Mouse (Mus musculus): ENCODE data around the gene Tns1.

Gene Tns1

DNA sequence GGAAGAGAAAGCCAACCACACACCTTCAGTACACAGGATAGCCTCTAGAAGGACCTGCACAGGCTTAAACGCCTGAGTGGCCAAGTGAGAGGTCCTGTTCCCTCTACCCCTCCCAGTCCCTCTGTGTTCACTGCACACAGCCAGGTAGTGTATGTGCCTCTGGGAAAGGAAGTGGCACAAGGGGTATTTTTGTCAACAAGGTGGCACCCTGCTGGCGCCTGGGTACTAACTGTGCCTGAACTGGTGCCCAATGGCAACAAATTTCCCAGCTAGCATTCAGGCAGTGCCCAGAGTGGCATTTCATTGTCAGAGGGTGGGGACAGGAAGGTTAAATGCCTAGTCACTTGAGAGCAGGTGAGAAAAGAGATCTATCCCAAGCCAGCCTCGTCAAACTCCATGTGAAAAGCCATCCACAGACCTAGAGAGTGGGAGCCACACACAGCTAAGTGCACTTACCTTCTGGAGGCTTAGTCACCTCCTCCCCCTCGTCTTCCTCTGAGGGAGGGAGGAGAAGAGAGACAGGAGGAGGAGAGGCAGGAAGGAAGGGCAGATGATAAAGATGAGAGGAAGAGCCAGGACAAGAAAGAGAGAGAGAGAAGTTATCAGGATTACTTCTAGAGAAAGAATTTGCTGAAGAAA is 188.7 kb downstream of the Tns1 start:
- peak in 1 of 2 experiments; percentile 65 for DNase-seq (ENCODE audit: low spot score in 2 of 2)

DNA sequence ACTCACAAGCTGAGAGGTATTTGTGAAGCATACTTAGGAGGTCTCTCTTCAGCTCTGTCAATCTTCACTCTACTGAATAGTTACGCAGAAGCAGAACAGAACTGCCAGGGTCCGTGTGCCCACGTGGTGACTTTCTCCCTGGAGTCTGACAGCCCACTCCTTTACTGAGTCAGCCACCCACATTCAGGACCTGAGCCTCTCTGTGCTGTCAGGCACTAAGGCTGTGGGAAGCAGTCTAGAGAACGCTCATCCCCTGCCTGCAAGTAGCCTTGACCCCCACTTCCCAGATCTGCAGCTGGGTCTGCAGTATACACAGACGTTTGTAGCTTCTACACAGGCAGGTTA is 191.1 kb downstream of the Tns1 start:
- DNase-seq (ENCODE audit: low spot score in 2 of 2) = no peak

DNA sequence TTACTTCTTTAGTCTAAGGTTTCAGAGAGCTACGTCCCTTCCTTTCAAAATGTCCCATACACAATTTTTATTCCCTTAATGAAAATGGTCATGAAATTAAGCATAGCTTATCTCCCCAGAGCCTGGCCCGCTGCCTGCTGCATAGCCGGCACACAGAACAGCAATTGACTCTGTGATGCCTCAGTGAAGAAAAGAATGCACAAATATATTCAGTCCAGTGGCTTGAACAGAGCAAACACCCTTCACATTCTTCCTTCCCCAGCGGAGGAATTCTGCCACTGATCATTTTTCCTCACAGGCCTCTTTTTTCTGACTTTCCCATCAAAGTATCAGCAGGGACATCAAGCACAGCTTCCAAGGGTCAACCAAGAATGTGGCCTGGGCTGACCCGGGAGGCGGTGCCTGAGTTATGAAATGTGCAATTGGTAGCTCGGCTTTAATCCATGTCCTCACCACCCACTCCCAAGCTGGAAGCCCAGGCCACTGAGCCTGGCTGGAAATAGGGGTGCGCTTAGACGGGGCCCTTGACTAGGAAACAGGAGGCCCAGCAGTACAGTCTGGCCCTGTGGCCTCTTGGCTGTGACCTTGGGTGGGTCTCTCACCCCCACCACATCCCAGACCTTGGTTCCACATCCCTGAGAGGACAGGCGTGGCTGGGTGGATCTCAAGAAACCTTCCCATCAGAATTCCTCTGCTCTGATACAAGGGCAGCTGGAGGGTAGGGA is 191.7 kb downstream of the Tns1 start:
- peak; percentile 64 to 83 for DNase-seq (ENCODE audit: low spot score in 2 of 2)

DNA sequence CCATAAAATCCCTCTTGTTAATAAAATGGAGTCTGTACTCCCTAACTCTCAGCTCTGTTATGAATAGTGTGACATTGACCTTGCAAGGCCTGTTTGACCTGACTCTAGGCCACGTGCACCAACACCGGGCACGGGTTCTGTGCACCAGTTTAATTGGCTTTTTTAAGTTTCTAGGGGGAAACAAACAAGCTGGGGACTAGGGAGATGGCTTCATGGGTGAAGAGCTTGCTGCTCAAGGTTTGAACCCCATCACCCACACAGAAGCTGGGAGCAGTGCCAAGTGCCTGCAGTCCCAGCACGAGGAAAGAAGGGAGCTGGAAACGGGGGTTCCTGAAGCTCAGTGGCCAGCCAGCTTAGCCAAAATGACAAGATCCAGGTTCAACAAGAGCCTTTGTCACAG is 192.4 kb downstream of the Tns1 start:
- no peak for DNase-seq (ENCODE audit: low spot score in 2 of 2)

DNA sequence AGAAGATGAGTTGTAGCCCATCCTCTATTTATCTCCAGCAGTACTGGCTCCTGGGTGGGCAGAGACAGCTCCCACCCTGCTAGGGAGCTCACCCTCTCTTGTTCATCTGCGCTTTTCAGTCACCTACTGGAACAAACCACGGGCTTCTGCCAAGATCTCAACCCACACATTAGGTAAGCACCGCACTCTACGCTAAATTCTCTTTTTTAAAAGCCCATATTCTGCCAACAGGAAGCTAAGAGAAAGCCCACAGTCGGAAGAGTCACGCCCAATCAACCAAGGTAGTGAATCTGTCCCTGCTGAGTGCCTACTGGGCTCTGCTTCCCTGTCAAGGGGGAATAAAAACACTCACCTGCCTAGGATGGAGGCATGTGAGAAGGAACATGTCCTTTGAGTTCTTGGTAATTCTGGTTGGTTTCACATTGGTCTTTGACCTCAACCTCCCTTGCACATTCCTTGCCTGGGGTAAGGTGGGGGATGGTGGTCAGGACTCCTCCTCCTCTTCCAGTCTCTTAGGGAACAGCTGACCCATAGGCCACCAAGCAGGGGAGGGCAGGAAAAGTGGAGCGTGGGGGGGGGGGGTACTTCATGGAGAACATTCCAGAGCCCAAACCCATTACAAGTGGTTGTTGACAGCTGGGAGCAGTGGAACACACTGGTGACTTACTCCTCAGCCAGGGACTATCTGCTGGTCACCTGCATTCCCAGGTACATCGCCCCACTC is 193.7 kb downstream of the Tns1 start:
- DNase-seq (ENCODE audit: low spot score in 2 of 2) = no peak

DNA sequence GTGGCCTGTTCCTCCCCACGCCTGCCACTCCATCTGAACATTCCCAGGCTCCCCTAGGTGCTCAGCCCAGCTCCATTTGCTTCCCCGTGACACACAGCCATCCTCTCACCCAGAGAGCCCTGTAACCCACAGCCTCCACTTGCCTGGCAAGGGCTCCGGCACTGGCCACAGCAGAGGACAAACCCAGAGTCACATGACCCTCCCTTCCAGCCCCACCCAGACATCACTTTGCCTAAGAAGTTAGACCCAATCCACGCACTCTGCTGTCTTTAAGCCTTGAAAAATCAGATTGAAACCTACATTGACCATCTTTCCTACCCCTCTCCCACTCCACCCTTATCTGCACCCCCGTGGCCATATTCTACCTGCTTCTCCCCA is 194.3 kb downstream of the Tns1 start:
- no peak for DNase-seq (ENCODE audit: low spot score in 2 of 2)

DNA sequence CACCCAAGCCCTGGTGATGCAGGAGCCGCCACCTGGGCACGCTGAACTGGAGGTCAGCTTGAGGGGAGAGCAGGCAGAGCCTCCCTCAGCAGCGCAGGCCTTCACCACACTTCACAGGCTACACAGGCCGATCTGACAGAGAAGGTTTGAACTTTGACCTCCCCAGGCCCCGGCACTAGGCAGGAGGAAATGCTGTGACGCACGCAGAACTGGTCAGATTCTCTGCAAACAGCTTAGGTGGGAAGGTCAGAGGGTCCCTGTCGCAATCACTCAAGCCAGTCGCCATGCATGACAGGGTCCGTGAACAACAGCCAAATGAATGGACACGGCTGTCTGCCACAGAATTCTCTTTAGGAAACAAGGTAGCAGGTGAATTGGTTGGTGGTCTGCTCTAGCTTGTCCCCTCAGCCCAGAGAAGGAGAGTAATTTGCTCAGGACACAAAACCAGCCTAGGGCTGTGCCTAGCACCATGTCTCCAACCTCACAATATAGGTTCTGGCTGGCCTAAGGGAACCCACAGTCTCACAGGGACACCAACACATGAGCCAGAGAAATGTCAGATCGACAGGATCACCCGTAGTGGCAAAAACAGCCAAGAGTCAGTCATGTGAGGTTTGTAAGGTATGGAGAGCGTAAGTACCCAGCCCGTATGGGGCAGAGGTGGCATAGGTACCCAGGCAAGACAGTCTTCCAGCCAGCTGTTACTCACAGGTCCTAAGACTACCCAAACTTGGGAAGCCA is 194.9 kb downstream of the Tns1 start:
- DNase-seq (ENCODE audit: low spot score in 2 of 2) = no peak

DNA sequence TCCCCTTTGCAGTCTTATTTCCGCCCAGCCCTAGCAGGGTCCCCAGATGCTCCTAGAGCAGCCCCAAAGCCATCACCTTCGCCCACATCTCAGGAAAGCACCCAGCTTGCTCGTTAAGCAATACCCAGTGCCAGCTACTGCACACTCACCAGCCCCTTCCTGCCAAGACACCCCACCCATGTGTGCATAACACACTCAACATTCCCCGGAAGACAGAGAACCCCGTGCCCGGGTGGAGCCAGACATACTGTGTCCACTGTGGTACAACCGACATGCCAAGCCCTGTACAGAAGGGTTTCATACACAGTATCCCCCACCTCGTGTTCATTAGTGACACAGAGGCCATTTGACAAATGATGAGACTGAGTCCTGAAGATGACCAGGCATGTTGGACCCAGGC is 195.9 kb downstream of the Tns1 start:
- no peak for DNase-seq (ENCODE audit: low spot score in 2 of 2)

DNA sequence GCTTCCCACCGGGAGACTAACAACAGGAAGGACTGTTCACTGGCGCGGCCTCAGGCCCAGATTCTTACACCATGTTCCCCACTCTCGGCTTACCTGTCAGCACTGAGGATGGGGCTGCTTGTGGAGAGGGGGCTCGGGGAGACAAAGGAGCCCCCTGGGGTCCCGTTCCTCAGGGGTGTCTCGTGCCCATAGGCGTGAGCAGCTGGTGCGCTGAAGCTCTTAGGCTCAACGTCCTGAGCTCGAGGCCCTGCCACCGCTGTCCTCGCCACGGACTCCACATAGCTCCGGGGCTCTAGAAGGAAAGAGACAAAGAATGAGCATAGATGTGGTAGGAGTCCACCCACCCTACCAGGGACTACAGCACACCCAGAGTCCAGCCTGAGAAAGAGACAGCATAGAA is 196.4 kb downstream of the Tns1 start:
- DNase-seq (ENCODE audit: low spot score in 2 of 2) = no peak

DNA sequence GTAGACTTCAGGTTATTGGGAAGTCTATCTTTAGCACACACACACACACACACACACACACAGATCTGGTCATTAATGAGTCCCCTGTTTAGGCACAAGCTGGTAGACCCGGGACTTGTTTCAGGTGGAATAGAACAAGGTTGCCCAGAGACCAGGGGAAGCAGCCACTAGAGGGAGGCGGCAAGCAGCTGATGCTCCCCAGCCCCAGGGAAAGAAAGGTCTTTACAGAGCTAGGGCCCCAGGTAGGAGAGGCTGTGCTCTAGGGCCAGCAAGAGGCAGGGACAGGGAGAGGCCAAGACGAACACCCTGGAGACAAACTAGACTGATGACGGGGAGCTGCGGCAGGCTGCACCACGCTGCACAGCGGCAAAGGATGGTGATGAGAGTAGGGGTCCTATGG is 198.0 kb downstream of the Tns1 start:
- DNase-seq (ENCODE audit: low spot score in 2 of 2) = no peak

DNA sequence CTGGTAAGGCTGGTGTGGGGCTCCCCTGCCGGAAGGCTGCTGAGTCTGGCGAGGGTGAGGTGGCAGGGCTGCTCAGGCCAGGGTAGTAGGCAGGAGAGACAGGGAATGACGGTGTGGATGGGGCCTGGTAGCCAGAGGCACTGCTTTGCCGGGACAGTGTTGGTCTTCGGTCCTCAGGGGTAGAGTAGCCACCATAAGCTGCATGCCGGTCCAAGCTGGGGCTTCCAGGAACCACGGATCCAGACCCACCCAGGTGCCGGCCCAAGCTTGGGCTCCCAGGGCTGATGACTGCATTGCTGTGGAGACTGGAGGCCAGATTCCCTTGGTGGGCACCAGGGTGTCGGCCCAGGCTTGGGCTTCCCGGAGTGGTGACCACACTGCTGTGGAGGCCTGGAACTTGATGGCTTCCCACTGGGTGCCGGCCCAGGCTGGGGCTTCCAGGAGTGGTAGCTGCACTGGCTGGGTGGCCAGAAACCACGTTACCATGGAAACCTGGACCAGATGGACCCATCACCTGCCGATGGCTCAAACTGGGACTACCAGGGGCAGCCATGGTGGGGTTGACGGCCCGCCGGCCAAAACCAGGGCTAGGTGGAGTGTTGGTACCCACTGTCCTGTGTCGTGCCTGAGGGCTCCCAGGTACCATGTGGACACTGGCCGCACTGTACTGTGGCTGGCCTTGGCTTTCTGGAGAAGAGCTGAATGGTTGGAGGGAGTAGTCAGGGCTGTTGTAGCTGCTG is 199.2 kb downstream of the Tns1 start:
- DNase-seq (ENCODE audit: low spot score in 2 of 2) = no peak

DNA sequence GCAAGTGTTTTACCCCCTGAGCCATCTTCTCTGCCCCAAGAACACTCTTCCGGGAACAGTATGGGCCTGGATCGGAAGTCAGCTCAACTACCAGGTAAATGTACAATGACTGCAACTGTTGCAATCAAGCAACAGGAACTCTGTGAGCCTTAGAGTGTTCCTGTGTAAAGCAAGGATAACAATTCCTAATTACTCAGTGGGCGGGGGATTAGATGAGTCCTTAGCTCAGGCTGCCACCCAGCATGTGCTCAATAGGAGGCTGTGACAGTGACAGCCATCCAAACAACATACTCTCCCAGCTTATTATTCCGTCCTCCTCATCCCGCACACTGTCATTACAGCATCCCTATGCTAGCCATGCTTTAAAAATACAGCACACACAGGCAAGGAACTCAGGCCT is 200.0 kb downstream of the Tns1 start:
- DNase-seq (ENCODE audit: low spot score in 2 of 2) = no peak

DNA sequence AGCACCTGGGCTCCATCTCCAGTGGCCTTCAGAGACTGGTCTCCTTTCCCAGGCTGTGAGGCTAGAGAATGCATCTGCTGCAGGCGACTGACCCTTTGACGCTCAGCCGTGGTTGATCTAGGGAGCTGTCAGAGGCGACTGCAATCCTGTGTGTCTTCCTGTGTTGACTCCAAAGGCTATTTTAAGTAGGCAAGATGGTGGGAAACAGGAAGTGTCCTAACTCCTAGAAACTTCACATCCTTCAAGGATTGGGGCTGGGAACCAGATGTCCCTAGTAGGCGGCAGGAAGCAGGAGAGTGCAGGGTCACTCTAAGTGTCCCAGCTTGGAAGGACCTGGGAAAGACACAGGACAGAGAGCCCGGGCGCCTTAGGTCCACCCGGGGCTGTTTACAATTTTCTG is 201.1 kb downstream of the Tns1 start:
- DNase-seq (ENCODE audit: low spot score in 2 of 2) = peak; percentile 78 to 91

DNA sequence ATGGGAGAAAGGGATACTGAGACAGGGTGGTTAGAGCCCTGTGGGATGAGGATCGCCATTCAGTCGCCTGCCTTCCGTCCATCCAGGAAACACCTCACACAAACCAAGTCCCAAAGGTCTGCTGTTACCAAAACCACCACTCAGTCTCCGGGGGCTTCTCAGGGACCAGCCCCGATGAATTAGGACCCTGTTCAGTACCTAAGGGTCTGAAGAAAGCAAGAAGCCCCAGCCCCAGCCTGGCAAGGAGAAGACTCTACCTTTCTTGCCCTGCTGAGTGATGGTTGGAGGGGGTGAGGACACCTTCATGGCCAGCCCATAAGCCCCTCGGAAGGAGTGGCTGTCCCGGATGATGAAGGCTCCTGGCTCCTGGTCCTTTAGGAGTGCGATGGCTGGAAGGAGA is 203.5 kb downstream of the Tns1 start:
- DNase-seq (ENCODE audit: low spot score in 2 of 2) = no peak

DNA sequence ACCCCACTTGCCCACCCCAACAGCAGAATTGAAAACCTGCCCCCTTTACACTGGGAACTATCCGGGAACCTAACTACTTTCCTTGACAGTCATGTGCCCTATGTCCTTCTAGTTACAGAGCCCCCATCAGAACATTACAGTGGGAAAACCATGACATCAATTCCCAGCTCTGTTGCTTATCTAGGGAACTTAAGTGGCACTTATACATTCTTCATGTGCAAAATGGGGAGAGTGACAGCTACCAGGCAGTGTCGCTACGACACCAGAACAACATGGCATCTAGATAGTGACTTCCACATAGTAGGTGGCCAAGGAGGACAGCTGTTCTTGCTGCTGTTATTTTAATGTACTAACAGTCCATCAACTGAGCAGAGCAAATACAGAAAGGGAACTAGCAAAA is 204.3 kb downstream of the Tns1 start:
- DNase-seq (ENCODE audit: low spot score in 2 of 2) = no peak

DNA sequence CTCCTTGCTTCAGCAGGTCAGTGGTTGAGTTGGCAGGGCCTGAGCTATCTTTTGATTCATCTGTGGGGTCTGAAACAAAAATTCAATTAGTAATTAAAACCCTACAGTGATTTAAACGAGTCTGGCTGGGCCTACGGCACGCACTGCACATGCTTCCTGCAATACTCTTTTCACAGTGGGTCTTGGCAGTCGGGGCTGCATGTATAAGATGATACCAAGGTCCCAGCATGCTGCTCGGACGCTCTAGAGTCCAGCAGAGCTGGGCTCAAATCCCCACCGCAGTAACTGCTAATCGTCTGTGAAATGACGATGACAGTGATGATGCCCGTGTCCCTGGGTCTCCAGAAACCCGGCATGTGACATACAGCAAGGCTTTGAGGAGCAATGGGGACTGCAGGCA is 206.2 kb downstream of the Tns1 start:
- DNase-seq (ENCODE audit: low spot score in 2 of 2) = no peak

DNA sequence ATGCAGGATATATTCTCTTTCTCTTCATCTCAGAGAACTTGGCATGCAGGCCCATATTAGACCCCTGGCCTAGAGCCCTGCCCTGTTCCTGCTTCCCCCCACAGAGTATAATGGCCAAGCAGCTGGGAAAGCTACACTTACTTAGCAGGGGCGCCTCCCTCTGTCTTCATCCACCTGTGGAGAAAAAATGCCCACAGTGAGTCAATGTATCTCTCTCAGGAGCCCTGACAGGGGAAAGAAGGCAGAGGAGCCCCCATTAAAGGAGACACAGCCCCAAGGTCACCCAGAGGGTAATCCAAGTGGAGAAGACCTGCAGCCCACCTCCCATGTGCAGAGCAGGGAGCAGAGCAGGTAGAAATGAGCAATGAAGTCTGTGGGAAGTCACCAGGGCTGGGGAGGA is 208.0 kb downstream of the Tns1 start:
- no peak for DNase-seq (ENCODE audit: low spot score in 2 of 2)

DNA sequence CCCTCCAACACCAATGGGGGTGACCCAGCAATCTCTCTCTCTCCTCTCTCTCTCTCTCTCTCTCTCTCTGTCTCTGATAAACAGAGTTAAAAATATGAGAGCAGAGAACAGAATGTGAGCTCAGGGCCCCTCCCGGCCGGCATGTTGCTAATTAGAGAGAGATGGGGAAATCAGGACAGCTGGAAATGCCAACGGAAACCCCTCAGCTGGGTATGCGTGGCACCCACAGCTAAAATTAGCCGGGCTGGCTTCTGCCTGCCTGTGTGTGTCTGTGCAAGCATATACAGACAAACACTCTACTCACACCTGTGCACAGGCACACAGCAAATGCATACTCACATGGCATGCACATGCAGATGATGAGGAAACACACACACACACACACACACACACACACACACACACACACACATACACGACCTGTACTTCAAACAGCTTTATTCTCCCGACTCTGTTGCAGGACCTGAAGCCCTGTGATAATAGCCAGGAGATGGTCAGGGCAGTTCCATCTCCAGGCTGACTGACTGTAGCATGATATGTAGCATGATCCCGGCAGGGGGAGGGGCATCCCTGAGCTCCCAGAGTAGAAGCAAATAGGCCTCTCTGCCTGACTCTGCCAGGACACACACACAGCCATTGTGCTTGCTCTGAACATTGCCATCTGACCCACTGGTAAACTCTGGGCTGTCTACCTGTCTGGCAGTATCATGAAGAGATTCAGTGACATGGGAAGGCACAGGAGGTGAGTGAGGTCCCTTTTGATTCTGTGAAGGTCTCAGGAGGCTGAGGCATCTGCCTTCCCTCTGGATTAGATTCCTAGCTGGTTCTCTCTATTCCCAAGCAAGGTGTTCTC is 208.8 kb downstream of the Tns1 start:
- DNase-seq (ENCODE audit: low spot score in 2 of 2) = peak in 1 of 2 experiments; percentile 61

DNA sequence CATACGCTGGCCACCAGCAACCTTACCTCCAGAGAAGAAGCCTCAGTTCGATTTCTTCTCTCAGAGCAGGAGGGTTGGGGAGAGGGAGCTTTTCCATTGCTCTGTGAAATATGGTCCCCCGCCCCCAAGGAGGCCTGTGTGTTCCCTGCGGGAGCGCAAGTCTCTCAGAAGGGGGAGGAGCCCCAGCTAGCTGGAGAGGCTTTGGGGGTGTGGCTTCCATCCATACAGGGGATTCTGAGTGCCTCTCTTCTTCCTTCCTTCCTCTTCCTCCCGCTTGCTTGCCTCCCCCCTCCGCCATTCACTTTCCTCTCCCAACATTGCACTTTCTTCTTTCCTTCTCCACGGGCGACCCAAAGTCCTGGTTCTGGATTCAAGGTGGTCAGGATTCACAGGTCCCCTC is 210.2 kb downstream of the Tns1 start:
- no peak for DNase-seq (ENCODE audit: low spot score in 2 of 2)

DNA sequence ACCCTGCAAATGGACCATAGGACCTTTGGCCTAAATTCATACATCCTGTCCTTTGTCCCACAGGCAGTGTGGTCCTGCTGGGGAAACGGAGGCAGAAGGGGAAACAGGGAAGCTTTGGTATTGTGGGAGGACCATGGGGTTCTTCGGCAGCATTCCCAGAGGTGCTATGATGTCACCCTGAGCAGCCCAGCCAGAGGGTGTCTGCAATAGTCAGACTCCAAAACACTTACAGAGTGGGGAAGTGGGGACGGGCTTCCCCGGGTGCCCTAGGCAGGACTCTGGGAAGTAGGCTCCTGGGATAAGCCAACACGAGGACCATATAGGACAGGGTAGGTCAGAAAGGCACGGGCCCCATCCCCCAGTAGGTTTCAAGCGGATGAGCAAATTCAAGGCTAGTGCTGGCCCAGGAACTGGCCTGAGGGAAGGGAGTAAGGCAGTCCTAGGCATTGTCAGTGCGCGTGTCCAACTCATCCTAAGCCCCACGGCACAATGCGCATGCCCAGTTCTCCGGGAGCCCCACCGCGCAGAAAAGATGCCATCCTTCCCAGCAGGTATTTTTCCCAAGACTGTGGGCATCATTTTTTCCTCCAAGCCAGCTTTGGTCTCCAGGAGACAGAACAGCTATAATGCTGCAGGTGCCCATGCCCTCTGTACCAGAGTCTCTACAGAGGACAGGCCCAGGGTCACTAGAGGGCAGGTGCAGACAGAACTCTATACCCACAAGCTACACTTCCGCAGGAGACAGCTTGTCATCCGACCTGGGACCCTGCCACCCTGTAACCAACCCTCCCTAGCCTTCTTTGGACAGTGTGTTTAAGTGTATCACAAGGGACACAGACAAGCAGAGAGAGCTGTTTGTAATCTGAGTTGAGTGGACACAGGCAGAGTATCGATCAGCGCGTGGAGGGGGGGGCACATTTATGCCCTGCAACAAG is 210.9 kb downstream of the Tns1 start:
- DNase-seq (ENCODE audit: low spot score in 2 of 2) = no peak

Data from heart, adult 9 months (tissue).